Mouse (Mus musculus): Measurements from ENCODE around the gene Lmod3.

- TF ChIP-seq CTCF (IDR thresholded peaks at IDR 0.05; ENCODE audit: control insufficient read depth, insufficient read depth, insufficient replicate concordance, low read depth, low read length), result no peak
- TF ChIP-seq POLR2A (IDR thresholded peaks at IDR 0.05; ENCODE audit: control insufficient read depth, low read depth, low read length), result no peak
Measured at GRCm38 (mm10) chr6:97209201-97209600, 43.4 kb downstream of the Lmod3 start.
